Mouse (Mus musculus): ENCODE measurements around the gene Ptchd1.

GRCm38 (mm10) chrX:155624895-155625294 is 1.3 kb upstream of the Ptchd1 start:
- TF ChIP-seq CTCF (IDR thresholded peaks at IDR 0.05; ENCODE audit: low read depth, low read length), result no peak
- TF ChIP-seq EP300 (IDR thresholded peaks at IDR 0.05; ENCODE audit: insufficient read depth, low read depth, low read length), result no peak

All from ES-Bruce4 (cell line).